Mouse (Mus musculus): ENCODE data around the gene Traf5.

Traf5 gene

DNA sequence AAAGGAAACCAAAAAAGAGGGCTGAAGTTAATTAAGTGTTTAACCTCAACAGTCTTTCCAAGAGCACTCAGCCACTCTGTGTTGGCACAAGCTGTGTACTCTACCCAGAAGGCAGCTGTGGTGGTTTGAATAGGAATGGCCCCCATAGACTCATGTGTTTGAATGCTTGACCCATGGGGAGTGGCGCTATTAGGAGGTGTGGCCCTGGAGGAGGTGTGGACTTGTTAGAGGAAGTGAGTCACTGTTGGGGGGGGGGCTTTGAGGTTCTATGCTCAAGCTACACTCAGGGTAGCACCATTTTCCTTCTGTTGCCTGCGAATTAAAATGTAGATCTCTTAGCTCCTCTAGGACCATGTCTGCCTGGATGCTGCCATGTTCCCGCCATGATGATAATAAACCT lies 25.4 kb downstream of the Traf5 start:
- DNase-seq (ENCODE audit: low read depth, low spot score): no peak

DNA sequence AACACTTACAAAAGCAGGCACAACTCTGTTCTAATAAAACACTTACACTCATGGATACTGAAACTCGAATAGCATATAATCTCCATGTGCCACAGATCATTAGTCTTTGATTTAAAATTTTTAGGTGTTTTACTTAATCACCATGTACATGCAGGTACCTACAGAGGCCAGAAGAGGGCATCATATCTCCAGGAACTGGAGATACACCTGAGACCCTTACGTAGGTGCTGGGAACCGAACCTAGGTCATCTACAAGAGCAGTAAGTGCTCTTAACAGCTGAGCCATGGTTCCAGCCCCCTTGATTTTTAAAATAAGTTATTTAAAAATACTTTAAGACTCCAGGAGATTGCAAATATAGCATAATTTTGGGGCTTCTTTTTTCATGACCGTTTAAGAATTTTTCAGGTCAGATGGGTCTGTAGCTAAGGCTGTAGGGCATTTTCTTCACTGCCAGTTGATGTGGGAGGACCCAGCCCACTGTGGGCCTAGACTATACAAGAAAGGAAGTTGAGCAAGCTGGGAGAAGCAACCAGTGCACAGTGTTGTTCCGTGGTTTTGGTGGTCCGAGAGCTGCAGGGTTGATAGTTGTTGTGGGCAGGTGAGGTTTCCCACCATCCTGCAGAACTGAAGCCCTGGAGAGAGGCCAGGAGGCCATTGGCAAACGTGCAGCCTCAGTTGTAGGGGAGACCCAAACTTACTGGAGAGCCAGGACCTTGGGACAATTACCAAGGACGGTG lies 29.0 kb downstream of the Traf5 start:
- no peak for DNase-seq (ENCODE audit: low read depth, low spot score)

DNA sequence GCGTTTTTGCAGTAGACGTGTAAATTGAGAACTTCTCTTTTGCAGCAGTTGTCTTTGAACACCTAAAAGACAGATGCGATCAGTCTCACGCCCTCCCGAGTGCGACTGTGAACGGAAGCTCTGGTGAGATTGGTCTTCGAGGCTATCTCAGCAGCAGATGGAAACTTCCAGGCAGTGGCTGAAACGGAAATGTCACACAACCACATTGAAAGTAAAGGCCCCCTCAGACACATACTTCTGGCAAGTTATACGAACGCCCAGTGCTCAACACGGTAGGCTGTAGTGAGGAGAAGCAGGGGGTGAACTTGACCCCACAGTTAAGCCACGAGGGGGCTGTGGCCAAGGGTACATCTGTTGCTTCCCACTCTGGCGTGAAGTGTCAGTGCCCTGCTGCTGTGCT lies 29.7 kb downstream of the Traf5 start:
- DNase-seq (ENCODE audit: low read depth, low spot score): no peak

DNA sequence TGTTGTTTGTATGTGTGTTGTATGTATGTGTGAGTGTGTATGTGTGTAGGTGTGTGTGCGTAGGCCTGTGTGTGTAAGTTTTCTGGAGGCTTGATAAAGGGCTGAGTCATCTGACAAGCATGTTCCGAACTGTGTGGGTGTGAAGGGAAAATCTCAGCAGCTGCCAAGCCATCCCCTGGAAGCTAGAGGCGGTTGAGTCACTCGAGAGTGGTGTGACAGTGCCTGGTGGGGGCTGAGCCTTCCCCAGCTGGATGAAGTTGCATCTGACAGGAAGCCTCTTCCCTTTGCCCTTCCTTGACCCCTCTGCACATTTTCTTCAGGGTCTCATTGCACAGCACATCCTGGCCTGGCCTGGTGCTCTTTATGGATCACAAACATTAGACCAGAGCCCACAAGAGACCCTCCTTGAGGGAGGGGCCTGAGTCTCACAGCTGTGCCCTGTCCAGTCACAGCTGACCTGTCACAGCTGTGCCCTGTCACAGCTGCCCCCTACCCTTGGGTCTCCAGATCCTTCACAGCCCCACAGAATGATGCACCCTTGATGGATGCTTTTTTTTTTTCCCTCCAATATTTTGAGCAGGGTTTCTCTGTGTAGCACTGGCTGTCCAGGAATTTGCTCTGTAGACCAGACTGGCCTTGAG lies 30.6 kb downstream of the Traf5 start:
- no peak for DNase-seq (ENCODE audit: low read depth, low spot score)

DNA sequence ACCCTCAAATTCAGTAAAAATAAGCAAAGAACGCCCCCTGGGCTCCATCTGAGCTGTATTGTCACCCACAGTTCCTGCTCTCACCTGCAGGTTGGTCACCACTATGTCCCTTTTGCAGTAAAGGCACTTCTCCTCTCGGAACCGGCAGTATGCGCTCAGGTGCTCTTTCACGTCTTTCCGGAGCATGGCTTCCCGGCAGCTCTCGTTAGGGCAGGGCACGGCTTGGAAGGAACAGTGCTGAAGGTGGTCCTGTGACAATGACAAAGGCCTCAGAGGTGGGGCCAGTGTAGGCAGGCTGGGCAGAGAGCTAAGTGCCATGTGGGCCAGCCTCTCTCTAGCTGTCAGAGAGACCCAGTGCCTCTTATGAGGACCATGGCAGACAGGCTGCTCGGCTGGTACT lies 33.4 kb downstream of the Traf5 start:
- no peak for DNase-seq (ENCODE audit: low read depth, low spot score)

DNA sequence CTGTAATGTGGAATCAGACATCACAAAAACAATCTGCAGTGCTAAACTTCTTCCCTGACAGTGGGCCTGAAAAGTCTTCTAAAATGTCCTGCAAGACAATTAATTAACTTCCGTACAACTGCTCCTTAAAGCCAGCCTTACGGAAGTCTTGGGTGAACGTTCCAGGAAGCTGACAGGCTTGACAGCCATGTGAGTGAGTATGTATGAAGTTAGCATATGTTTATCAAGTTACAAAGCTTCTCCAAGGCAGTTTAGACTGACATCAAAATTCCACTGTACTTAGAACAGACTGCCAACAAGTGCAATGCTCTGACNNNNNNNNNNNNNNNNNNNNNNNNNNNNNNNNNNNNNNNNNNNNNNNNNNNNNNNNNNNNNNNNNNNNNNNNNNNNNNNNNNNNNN lies 38.6 kb downstream of the Traf5 start:
- no peak for DNase-seq (ENCODE audit: low read depth, low spot score)

DNA sequence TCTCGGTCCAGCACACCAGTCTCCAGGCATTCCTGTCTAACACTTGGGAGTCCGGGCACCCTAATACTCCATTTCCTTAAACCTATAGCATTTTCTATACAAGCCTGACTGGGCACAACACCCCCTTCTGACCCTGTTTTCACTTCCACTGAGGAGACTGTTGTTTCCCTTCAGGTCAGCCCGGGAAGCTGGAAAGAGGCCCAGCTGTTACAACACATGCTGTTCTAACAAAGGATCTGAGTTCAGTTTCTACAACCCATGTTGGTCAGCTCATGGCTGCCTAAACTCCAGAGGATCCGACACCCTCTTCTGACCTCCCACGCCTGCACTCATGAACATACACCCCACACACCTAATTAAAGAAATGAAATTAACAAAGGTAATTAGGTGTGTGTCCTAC lies 39.4 kb downstream of the Traf5 start:
- DNase-seq (ENCODE audit: low read depth, low spot score): no peak

DNA sequence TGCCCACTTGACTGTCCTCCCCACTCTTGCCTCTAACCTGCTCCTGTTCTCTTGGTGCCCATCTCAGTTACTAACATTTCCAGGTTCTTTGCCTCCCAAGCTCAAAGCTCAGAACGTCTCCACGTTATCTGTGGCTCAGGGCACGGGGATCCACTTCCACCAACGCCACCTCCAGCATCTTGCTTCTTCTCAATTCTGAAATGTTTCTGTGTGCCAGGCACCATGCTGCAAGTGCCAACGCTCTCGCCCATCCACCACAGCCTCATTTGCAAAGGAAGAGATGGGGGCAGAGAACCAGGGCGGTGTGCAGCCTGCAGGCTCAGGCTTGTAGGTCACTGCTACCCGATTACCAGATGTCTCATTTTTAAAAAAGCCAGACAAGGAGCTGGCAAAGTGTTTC lies 39.9 kb downstream of the Traf5 start:
- no peak for DNase-seq (ENCODE audit: low read depth, low spot score)

DNA sequence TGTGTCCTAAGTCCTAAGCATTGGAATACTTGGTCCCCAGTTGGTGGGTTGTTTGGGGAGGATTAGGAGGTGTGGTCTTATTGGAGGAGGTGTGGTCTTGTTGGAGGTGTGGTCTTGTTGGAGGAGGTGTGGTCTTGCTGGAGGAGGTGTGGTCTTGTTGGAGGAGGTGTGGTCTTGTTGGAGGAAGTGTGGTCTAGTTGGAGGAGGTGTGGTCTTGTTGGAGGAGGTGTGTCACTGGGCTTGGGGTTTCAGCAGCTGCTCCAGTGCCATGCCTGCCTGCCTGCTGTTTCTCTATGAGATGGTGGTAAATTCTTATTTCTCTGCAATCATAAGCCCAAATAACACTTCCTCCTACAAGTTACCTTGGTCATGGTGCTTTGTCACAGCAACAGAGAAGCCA lies 93.3 kb downstream of the Traf5 start:
- no peak for DNase-seq (ENCODE audit: low read depth, low spot score)

DNA sequence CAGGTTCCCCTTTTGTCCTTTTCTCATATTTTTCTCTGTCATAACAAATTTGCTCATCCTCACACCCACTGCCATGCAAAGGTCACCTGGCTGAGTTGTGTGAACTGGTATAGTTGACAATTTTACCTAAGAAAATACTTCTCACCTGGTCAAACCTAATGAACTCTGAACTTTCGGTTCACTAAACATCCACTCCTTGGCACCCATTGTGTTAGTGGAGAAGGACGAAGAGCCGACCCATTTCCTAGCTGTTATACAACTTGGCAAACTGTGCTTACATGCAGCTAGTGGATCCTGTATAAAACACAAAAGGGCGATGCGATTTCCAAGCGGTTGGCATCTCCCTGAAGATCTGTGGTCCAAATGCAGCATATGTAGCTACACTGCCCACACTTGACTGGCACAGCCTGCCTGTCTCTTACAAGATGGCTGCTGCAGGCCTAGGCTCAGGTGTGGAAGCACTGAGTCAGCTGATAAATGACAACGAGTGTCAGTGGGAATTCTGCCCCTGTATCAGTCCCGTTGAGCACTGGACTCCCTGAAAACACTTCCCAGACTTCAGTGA lies 95.7 kb downstream of the Traf5 start:
- DNase-seq (ENCODE audit: low read depth, low spot score): no peak

DNA sequence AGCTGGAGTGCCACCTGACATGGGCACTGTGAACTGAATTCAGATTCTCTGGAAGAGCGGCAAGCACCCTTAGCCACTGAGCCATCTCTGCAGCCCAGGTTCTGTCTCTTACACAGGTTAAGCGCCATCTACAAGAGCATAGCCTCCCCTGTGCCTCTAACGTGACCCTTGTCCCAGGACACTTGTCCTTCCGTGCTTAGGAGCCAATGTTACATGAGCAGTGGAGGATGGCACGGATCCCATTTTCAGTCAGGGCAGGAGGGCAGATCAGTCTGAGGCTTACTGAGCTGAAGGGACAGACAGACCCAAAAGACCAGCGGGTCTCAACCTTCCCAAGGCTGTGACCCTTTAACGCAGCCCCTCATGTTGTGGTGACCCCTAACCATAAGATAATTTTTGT lies 96.4 kb downstream of the Traf5 start:
- DNase-seq (ENCODE audit: low read depth, low spot score): no peak

DNA sequence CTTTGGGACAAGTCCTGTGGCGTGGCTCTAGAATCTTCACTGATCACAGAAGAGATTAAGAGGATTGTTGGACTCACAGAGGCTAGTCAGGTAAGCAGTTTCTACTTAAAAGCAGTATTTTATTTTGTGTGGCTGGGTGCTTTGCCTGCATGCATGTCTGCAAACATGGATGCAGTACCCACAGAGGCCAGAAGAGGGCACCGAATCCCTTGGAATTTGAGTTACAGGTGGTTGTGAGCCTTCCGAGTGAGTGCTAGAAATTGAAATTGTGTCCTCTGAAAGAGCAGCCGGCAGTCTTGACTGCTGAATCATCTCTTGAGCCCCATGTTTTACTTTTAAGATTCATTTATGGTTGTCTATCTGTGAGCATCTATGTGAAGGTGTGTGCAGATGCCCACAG lies 96.9 kb downstream of the Traf5 start:
- DNase-seq (ENCODE audit: low read depth, low spot score): no peak

DNA sequence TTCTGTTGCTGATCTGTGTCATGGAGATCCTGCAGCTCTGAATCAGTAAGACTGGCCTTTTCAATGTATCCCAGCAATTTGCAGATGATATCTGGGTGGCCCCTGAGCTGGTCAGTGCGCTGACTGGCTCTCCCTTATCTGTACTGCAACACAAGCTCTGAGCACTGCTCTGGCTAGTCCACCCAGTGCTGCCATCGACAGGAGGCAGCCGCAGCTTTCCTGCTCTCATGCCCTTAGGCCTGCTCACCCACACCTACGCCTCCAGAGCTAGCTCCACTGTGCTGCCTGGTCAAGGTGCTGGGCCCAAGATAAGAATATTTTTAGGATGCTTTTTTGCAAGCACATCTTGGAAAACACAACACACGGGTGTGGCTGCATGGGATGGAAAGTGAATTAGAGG lies 97.9 kb downstream of the Traf5 start:
- DNase-seq (ENCODE audit: low read depth, low spot score): no peak

DNA sequence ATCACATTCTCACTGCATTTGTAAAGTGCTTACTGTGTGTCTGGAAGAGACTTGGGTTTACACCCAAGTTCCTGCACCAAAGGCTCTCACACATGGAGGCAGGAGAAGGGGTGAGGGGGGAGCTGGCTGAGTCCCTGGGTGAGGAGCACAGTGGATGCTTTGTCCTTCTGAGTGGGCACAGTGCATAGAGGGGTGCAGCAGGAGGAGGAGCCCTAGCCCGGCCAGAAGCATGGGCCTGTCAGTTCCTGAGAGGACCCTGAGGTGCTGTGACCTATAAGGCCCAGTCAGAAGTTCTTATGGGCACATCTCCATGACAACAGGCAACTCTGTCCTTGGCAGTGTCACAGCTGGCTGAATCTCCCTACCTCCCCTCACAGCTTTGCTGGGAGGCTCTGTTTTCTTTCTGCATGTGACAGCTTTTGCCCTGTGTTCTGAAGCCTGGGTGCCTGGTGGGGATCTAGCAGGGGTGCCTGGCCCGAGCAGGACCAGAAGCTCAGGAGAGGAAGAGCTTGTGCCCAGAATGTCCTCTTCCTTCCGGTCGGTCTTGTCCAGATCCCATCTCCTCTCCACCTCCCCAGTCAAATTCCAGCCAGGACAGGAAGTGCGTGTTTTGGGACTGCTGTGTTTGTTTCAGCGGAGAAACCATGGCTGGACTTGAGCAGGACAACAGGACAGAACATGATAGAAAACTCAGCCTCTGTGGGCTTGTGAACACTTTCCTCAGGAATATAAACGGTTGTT lies 100.1 kb downstream of the Traf5 start:
- DNase-seq (ENCODE audit: low read depth, low spot score): no peak

DNA sequence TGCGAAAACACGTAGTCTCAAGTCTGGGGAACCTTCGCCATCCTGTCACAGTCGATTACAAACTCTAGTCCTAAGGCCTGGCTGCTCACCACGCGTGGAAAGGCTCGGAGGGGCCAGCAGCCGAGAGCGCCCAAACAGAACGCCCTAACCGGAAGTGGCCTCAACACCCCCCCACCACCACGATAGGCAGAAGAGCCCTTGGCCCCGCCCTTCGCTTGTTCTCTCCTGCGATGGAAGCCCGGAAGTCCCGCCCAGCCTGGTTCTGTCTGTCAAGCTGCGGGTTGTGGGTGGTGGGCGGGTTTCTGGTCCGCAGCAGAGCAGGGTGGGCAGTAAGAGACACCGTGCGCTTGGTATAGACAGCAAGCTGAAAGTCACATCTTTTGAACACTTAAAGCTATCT lies 102.4 kb downstream of the Traf5 start:
- peak; percentile 65 for DNase-seq (ENCODE audit: low read depth, low spot score)

DNA sequence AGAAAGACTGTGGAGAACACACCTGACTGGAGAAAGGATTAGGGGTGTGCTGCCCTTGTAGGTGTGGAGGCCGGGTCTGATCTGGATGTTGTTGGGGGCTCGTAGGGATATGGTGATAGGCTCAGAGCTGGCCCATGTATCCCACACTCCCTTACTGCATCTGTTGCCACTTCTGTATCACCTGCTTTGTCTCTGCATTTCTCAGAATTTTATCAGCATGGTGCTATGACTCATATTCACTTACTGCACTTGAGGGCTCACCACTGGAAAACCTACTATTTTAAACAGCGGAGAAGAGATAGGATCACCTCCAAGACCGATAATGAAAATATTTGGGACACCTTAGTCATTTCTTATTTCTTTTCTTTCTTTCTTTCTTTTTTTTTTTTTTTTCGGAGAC lies 103.3 kb downstream of the Traf5 start:
- no peak for DNase-seq (ENCODE audit: low read depth, low spot score)

DNA sequence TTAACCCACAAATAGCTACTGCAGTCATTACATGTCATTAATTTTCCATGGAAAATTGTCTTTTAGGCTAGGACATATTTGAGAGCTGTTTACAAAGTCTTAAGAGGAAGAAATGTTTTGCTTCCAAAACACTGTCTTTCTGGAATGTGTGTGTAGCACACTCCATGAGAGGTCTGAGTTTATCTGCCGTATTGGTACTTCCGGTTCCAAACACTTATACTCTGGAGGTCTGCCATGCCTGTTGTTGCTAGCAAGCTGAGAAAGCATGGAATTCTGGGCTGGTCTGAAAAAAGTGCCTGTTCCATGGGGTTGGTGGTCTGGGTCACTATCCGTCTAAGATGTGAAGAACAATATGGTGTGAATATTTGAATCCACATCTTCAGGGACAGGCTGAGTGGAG lies 103.7 kb downstream of the Traf5 start:
- no peak for DNase-seq (ENCODE audit: low read depth, low spot score)

DNA sequence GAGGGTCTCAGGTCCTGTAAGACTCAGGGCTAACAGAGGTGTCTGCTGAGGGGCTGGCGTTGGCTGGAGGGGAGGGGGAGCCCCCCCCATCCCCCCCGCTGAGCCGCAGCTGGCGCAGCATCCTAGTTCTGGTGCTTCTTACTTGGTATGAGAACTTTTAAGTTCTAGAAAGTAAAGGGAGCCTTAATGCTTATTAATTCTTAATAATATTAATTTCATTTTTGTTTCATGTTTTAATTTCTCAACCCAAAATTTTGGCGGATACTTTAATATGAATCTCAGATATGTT lies 104.9 kb downstream of the Traf5 start:
- DNase-seq (ENCODE audit: low read depth, low spot score): no peak

DNA sequence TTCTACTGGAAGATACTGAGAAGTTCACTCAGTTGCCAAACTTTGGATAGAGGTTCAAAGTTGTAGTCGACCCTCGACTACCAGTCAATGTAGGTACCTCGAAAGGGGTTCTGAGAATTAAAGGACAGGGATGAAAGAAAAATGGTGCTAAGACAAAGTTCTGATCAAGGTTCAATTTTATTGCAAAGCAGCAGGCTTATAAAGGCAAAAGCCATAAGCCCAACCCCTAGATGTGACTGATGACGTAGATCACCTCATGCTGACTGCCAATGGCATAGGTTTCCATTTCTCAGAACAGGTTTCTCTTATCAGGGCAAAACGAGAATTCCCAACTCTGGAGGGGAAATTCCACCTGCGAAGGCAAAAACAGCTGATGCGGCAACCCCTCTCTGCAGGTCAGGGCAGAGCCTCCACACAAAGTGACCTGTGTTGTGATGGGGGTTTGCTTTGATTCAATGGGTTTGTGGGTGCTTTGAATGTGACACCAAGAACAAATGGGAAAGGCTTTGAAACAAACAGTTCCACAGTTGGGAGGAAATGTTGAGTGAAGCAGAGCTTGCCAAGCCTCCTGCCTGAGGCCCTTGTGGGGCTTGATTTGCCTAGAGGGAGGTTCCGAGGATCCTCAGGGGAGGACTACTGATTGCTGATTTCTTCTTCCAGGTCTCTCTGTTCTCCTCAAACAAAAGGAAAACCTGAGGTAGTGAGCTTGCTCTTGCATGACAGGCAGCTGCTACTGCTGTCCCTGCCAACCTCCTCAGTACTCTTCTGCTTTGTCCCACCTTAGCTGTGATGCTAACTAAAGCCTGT lies 105.5 kb downstream of the Traf5 start:
- no peak for DNase-seq (ENCODE audit: low read depth, low spot score)

DNA sequence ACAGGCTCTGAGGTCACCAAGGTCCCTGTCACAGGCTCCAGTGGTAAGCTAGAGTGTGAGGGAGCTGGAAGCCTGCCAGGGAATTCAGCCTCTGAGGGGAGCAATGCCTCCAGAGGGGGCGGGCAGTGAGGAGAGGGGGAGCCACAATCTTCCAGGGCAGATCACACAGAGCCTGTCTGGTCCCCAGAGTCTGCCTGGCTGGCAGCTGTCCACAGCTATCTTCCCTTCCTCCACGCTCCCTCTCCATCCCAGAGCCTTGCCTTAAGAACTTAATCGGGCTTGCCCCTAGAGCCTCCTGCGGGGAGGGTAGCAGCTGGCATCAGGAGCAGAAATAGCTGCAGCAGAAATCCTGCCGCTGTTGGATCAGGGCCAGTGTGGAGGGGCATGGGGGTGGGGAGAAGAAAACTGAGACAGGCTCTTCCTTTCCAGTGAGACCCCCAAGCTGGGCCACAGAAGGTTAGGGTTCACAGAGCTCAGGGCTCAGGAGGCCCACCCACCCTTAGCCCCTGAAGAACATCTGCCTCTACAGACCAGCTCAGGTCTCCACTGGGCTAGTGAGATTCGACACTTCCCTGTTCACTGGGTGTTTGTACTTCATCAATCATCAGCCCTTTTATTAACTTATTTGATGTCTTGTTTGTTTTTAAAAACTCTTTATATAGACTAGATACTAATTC lies 110.8 kb downstream of the Traf5 start:
- DNase-seq (ENCODE audit: low read depth, low spot score): no peak

DNA sequence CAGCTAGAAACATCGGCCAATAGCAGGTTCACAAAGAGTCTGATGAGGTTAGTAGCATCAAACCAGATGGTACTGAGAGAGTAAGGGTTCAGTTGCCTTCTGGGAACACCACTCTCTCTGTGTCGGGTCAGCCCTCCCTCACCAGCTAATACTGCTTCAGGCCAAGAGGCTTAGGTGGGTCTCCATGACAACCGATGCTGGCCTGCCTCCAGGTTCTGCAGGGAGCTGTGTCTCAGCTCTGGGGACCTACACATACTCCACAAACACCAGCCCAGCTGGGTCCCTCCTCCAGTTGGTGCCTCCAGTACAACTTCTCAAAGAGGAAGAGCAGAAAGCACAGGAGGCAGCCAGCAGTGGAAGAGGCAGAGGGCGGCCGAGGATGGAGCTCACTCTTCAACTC lies 115.2 kb downstream of the Traf5 start, which contains the start of gene Rd3:
Gene Rd3 (plus strand): TSS at position 184 of the 400 bp plus-strand sequence.
- no peak for DNase-seq (ENCODE audit: low read depth, low spot score)
